Mouse (Mus musculus) adrenal gland, postnatal 14 days (tissue): Measurements from ENCODE around the gene Shf. TPM values are rescaled to one million over a fixed set of nuclear protein-coding genes. Genes with fewer than 3 reads are reported as not detected.
A peak's percentile ranks its signal among the peaks of the same experiment; 100 is the strongest.
"Not testable (repeated sequence)": the region's sequence is repeated elsewhere in the genome, so short reads cannot be mapped to it uniquely, and the experiment has no call there.

ENCODE experiments used
- DNase-seq: peaks from one replicate; pipeline ENCODE4 v3.0.0; 2021; ENCODE audit warnings: mixed read lengths
- long read RNA-seq, 2 experiments: library from polyadenylated mRNA; stranded (forward); transcript quantifications; one replicate each; pipeline ENCODE4 v2.0.0; 2021
- total RNA-seq: library from RNA; stranded (reverse); gene quantifications from 2 replicates; pipeline ENCODE4 v1.2.3, GENCODE M21; 2021

The Shf gene
- total RNA-seq = 11.7 and 14.6 TPM in 2 replicates
- long read RNA-seq, experiment 1, partial matches to known transcripts = 2 of 13 reads
- long read RNA-seq, experiment 1, other reads (novel, unspliced or antisense) = 2 of 13 reads
- long read RNA-seq, experiment 2, partial matches to known transcripts = 0 of 6 reads
- long read RNA-seq, experiment 2, other reads (novel, unspliced or antisense) = 3 of 6 reads

GRCm38 (mm10) chr2:122368995-122369739 is at the start of gene Shf:
Gene Shf, minus strand, starts transcription at chr2:122369162.
- DNase-seq = peak; percentile 96

GRCm38 (mm10) chr2:122408928-122409327 is 40.0 kb upstream of the Shf start:
- DNase-seq = no peak

- DNase-seq = no peak
Observed at GRCm38 (mm10) chr2:122407607-122408006, 38.6 kb upstream of the Shf start.

GRCm38 (mm10) chr2:122396150-122396549 is 27.2 kb upstream of the Shf start:
- DNase-seq = no peak

GRCm38 (mm10) chr2:122387135-122387534 is 18.2 kb upstream of the Shf start:
- not testable (repeated sequence) for DNase-seq

GRCm38 (mm10) chr2:122385095-122385494 is 16.1 kb upstream of the Shf start:
- DNase-seq = no peak

GRCm38 (mm10) chr2:122382121-122382520 is 13.2 kb upstream of the Shf start:
- no peak for DNase-seq

GRCm38 (mm10) chr2:122381329-122382103 is 12.6 kb upstream of the Shf start:
- DNase-seq = no peak

GRCm38 (mm10) chr2:122380768-122381311 is 11.9 kb upstream of the Shf start:
- DNase-seq = peak; percentile 76

- DNase-seq = no peak
Observed at GRCm38 (mm10) chr2:122379292-122379650, 10.3 kb upstream of the Shf start.

- DNase-seq = peak; percentile 54
Observed at GRCm38 (mm10) chr2:122378421-122379291, 9.7 kb upstream of the Shf start.

GRCm38 (mm10) chr2:122377751-122378246 is 8.8 kb upstream of the Shf start:
- DNase-seq = peak; percentile 79

- peak; percentile 98 for DNase-seq
Observed at GRCm38 (mm10) chr2:122377215-122377674, 8.3 kb upstream of the Shf start.

GRCm38 (mm10) chr2:122376041-122376561 is 7.1 kb upstream of the Shf start:
- DNase-seq = peak; percentile 63

- DNase-seq = peak; percentile 95
Observed at GRCm38 (mm10) chr2:122375391-122375991, 6.5 kb upstream of the Shf start.

GRCm38 (mm10) chr2:122374666-122375331 is 5.8 kb upstream of the Shf start:
- DNase-seq = no peak

GRCm38 (mm10) chr2:122374012-122374411 is 5.0 kb upstream of the Shf start:
- no peak for DNase-seq

GRCm38 (mm10) chr2:122372541-122372940 is 3.6 kb upstream of the Shf start:
- DNase-seq = no peak

GRCm38 (mm10) chr2:122372067-122372466 is 3.1 kb upstream of the Shf start:
- DNase-seq = no peak

- no peak for DNase-seq
Observed at GRCm38 (mm10) chr2:122370101-122370750, 1.3 kb upstream of the Shf start.
